Mouse (Mus musculus): ENCODE data around the gene Ddx54.

Ddx54 gene

GRCm38 (mm10) chr5:120611416-120611815 is 1.1 kb upstream of the Ddx54 start:
- Histone ChIP-seq H3K4me1 (replicated peaks; ENCODE audit: low read depth, low read length) (peaks cover 79% of the 10 kb centered on the region), H3K27me3 (ENCODE audit: insufficient read depth, low read length) (no peaks in the 10 kb centered on the region), H3K36me3 (ENCODE audit: insufficient read depth, low read length) (peaks cover 51% of the 10 kb centered on the region), H3K4me3 (replicated peaks; ENCODE audit: low read length) (peak overlapping the region; percentile 97), H3K9me3 (ENCODE audit: low read length) (no peaks in the 10 kb centered on the region)
- TF ChIP-seq POU5F1 (IDR thresholded peaks at IDR 0.05; ENCODE audit: borderline replicate concordance, low read length) (no peak), CTCF (conservative IDR thresholded peaks at IDR 0.05; ENCODE audit: low read length) (no peak), NANOG (IDR thresholded peaks at IDR 0.05; ENCODE audit: borderline replicate concordance, low read length) (no peak)

DNA sequence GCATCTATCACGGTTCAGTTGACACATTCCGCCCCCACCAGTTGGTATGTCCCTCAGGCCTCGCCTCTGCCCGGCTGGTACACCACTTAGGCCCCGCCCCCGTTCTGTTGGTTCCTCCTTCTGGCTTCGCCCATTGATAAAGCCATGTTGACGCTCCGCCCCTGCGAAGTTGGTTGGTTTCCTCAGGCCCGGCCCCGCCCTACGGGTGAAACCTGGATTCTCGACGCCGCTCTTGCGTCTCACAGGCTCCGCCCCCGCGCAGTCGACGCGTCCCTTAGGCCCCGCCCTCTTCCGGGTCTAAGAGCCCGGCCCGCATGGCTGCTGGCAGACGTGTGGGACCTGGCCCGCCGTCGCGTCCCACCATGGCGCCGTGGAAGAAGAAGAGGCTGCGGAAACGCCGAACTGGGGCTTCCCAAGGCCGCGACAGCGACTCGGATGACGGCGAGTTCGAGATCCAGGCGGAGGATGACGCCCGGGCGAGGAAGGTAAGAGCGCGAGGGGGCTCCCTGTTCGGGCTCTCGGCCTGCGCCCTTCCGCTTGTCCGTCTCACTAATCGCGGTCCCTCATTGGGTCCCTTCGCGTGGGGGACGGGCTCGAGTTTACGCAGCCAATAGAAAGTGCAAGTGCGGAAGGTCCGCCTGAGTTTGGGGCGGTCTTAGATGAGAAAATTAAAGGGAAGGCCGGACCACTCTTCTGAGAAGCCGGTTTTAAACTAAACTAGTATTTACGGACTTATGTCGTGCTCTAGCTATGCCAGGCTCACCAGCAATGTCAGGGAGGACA is 474 bp downstream of the Ddx54 start:
- no peak for TF ChIP-seq CTCF (conservative IDR thresholded peaks at IDR 0.05; ENCODE audit: low read length)
- TF ChIP-seq NANOG (IDR thresholded peaks at IDR 0.05; ENCODE audit: borderline replicate concordance, low read length): no peak
- TF ChIP-seq POU5F1 (IDR thresholded peaks at IDR 0.05; ENCODE audit: borderline replicate concordance, low read length): no peak
- Histone ChIP-seq H3K36me3 (ENCODE audit: insufficient read depth, low read length) (peaks cover 65% of the 10 kb centered on the region), H3K9me3 (ENCODE audit: low read length) (no peaks in the 10 kb centered on the region), H3K4me1 (replicated peaks; ENCODE audit: low read depth, low read length) (peaks cover 80% of the 10 kb centered on the region), H3K27me3 (ENCODE audit: insufficient read depth, low read length) (no peaks in the 10 kb centered on the region), H3K4me3 (replicated peaks; ENCODE audit: low read length) (peak overlapping the region; percentile 97)

DNA sequence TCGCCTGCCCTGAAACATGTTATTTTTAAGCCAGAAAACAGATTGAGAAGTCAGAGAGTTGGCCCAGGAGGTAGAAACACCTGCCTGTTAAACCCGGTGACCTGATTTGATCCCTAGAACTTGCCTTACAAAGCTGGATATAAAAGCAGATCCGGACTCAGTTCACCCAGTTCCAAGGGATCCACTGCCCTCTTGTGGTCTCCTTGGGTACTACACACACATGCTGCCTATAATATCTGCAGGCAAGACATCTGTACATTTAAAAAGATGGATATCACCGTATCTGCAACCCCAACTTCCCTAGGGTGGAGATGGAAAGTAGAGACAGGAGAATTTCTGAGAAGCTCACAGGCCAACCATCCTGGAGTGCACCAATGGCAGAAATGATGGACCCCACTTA is 3.4 kb downstream of the Ddx54 start:
- TF ChIP-seq NANOG (IDR thresholded peaks at IDR 0.05; ENCODE audit: borderline replicate concordance, low read length): no peak
- TF ChIP-seq CTCF (conservative IDR thresholded peaks at IDR 0.05; ENCODE audit: low read length): peak; percentile 98
- H3K27me3 ChIP-seq (ENCODE audit: insufficient read depth, low read length): no peaks in the 10 kb centered on the region
- no peaks in the 10 kb centered on the region for H3K9me3 ChIP-seq (ENCODE audit: low read length)
- peaks cover 82% of the 10 kb centered on the region for H3K4me1 ChIP-seq (replicated peaks; ENCODE audit: low read depth, low read length)
- no peak overlapping the region for H3K4me3 ChIP-seq (replicated peaks; ENCODE audit: low read length)
- H3K36me3 ChIP-seq (ENCODE audit: insufficient read depth, low read length): peaks cover 67% of the 10 kb centered on the region

DNA sequence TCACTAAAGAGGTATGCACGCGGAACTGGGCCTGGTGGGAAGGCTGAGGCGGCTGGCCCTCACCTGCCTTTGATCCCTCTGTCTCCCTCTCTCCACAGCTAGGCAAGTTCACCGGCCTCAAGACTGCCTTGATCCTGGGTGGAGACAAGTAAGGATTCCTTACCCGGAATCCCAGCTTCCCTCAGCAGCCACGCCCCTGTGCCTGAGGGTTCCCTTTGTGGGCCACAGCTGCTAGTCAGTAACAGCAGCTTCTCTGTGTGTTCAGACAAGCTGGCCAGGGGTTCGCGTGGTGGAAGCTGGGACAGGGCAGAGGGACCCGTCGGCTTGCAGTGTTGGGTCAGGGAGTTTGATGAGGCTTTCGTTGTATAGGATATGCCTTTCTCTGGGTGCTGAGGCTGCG is 6.2 kb downstream of the Ddx54 start:
- TF ChIP-seq NANOG (IDR thresholded peaks at IDR 0.05; ENCODE audit: borderline replicate concordance, low read length): no peak
- TF ChIP-seq CTCF (conservative IDR thresholded peaks at IDR 0.05; ENCODE audit: low read length): no peak
- TF ChIP-seq POU5F1 (IDR thresholded peaks at IDR 0.05; ENCODE audit: borderline replicate concordance, low read length): no peak
- Histone ChIP-seq H3K27me3 (ENCODE audit: insufficient read depth, low read length) (no peaks in the 10 kb centered on the region), H3K4me1 (replicated peaks; ENCODE audit: low read depth, low read length) (peaks cover 95% of the 10 kb centered on the region), H3K4me3 (replicated peaks; ENCODE audit: low read length) (peak overlapping the region; percentile 50), H3K36me3 (ENCODE audit: insufficient read depth, low read length) (peaks cover 90% of the 10 kb centered on the region), H3K9me3 (ENCODE audit: low read length) (no peaks in the 10 kb centered on the region)

DNA sequence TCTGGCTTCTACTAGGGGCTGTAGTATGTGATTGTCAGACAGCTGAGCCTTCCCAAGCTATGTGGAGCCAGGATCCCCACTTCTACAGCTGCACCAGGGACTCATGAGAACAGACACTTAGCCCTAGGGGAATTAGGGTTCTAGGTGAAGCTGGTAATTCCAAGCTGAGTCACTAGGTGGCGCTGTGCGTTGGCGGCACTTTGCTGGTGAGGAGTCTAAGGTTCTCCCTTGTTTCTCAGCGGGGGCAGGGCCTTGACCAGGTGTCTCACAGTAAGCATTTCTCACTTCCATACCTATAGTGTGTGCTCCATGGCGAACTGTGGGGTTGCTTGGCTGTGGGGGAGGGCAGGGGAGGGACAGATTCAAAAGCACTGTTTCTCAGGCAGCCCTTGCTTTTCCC is 6.7 kb downstream of the Ddx54 start:
- H3K4me3 ChIP-seq (replicated peaks; ENCODE audit: low read length): peak overlapping the region; percentile 50; the same call in 1 of the 2 replicates
- H3K9me3 ChIP-seq (ENCODE audit: low read length): no peaks in the 10 kb centered on the region
- peaks cover 94% of the 10 kb centered on the region for H3K36me3 ChIP-seq (ENCODE audit: insufficient read depth, low read length)
- peaks cover 95% of the 10 kb centered on the region for H3K4me1 ChIP-seq (replicated peaks; ENCODE audit: low read depth, low read length)
- no peaks in the 10 kb centered on the region for H3K27me3 ChIP-seq (ENCODE audit: insufficient read depth, low read length)
- TF ChIP-seq NANOG (IDR thresholded peaks at IDR 0.05; ENCODE audit: borderline replicate concordance, low read length) (no peak), POU5F1 (IDR thresholded peaks at IDR 0.05; ENCODE audit: borderline replicate concordance, low read length) (no peak), CTCF (conservative IDR thresholded peaks at IDR 0.05; ENCODE audit: low read length) (peak; percentile 98)

DNA sequence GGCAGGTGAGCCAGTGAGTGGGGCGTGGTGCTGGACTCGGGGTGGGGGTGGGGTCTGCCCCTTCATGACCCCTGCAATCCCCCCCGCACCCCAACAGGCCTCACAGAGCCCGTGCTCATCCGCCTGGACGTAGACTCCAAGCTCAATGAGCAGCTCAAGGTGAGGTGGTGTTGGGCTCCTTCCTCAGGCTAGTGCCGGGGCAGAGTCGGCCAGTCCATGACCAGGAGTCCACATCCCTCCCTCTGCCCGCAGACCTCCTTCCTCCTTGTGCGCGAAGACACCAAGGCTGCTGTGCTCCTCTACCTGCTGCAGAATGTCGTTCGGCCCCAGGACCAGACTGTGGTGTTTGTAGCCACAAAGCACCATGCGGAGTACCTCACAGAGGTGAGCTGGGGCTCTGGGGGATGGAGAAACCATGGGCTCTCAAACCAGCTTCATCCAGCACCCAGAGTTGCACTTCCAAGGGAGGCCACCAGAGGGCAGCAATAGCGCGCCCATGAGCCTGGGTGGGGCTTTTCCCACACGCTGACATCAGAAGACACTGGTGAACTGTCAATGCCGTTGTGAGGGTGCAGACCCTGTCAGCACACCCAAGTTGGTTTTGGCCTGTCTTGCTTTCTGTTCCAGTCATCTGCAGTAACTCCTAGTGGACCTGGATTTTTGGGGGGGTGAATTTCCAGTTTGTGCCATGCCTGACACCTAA is 8.0 kb downstream of the Ddx54 start:
- no peaks in the 10 kb centered on the region for H3K27me3 ChIP-seq (ENCODE audit: insufficient read depth, low read length)
- peaks cover 100% of the 10 kb centered on the region for H3K36me3 ChIP-seq (ENCODE audit: insufficient read depth, low read length)
- H3K4me3 ChIP-seq (replicated peaks; ENCODE audit: low read length): peak overlapping the region; percentile 39; the same call in 1 of the 2 replicates
- peaks cover 94% of the 10 kb centered on the region for H3K4me1 ChIP-seq (replicated peaks; ENCODE audit: low read depth, low read length)
- TF ChIP-seq POU5F1 (IDR thresholded peaks at IDR 0.05; ENCODE audit: borderline replicate concordance, low read length) (no peak), NANOG (IDR thresholded peaks at IDR 0.05; ENCODE audit: borderline replicate concordance, low read length) (no peak), CTCF (conservative IDR thresholded peaks at IDR 0.05; ENCODE audit: low read length) (peak; percentile 99)
- no peaks in the 10 kb centered on the region for H3K9me3 ChIP-seq (ENCODE audit: low read length)

GRCm38 (mm10) chr5:120621078-120621765 is 8.7 kb downstream of the Ddx54 start:
- Histone ChIP-seq H3K4me1 (replicated peaks; ENCODE audit: low read depth, low read length) (peaks cover 95% of the 10 kb centered on the region), H3K4me3 (replicated peaks; ENCODE audit: low read length) (0 out of 2 replicates have a peak overlapping the region, but pooled peaks have one; percentile 14), H3K36me3 (ENCODE audit: insufficient read depth, low read length) (peaks cover 100% of the 10 kb centered on the region), H3K9me3 (ENCODE audit: low read length) (no peaks in the 10 kb centered on the region), H3K27me3 (ENCODE audit: insufficient read depth, low read length) (no peaks in the 10 kb centered on the region)
- TF ChIP-seq POU5F1 (IDR thresholded peaks at IDR 0.05; ENCODE audit: borderline replicate concordance, low read length) (no peak), NANOG (IDR thresholded peaks at IDR 0.05; ENCODE audit: borderline replicate concordance, low read length) (no peak), CTCF (conservative IDR thresholded peaks at IDR 0.05; ENCODE audit: low read length) (no peak)

DNA sequence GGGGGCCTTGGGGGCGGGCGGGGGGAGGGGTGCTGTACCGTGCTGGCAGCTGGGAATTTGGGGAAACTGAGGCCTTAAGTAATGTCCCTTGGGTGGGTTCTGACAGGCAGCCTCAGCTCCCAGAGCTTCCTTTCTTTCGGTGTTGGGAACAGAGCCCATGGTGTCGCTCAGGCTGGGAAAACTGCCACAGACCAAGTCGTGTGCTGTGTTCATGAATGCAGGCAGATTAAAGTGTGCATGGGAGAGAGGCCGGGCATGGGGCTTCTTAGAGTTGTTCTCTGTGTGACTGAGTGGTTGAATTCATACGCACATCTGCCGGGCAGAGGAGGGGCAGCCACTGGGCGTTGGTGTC is 9.3 kb downstream of the Ddx54 start:
- Histone ChIP-seq H3K27me3 (ENCODE audit: insufficient read depth, low read length) (no peaks in the 10 kb centered on the region), H3K9me3 (ENCODE audit: low read length) (no peaks in the 10 kb centered on the region), H3K36me3 (ENCODE audit: insufficient read depth, low read length) (peaks cover 98% of the 10 kb centered on the region), H3K4me1 (replicated peaks; ENCODE audit: low read depth, low read length) (peaks cover 93% of the 10 kb centered on the region), H3K4me3 (replicated peaks; ENCODE audit: low read length) (0 out of 2 replicates have a peak overlapping the region, but pooled peaks have one; percentile 20)
- TF ChIP-seq NANOG (IDR thresholded peaks at IDR 0.05; ENCODE audit: borderline replicate concordance, low read length) (no peak), CTCF (conservative IDR thresholded peaks at IDR 0.05; ENCODE audit: low read length) (no peak), POU5F1 (IDR thresholded peaks at IDR 0.05; ENCODE audit: borderline replicate concordance, low read length) (no peak)
